Mouse (Mus musculus) limb, embryonic 10.5 days (tissue): ENCODE data around the gene Sf3b5. TPM values are rescaled to one million over a fixed set of nuclear protein-coding genes. Genes with fewer than 3 reads are reported as not detected.
"Not testable (repeated sequence)": the region's sequence is repeated elsewhere in the genome, so short reads cannot be mapped to it uniquely, and the experiment has no call there.

Source experiments
- DNase-seq: peaks from one replicate; pipeline ENCODE4 v3.0.0-alpha.2; 2017; ENCODE audit warnings: low spot score
- H3K27ac ChIP-seq: fragments of 300-500 bp; sonication (generic); 2 replicates; pipeline ENCODE4 v1.5.1; 2016; ENCODE audit warnings: mild to moderate bottlenecking
- H3K27me3 ChIP-seq: fragments of 300-500 bp; sonication (generic); 2 replicates; pipeline ENCODE4 v1.6.1; 2016; ENCODE audit warnings: low read depth, mild to moderate bottlenecking; ENCODE audit not compliant: poor library complexity, severe bottlenecking
- H3K36me3 ChIP-seq: fragments of 300-500 bp; sonication (generic); 2 replicates; pipeline ENCODE4 v1.6.1; 2016; ENCODE audit warnings: mild to moderate bottlenecking, moderate library complexity
- H3K4me1 ChIP-seq: fragments of 300-500 bp; sonication (generic); 2 replicates; pipeline ENCODE4 v1.6.1; 2016
- H3K4me3 ChIP-seq: fragments of 300-500 bp; sonication (generic); 2 replicates; pipeline ENCODE4 v1.5.1; 2016; ENCODE audit warnings: mild to moderate bottlenecking, moderate library complexity
- H3K9me3 ChIP-seq: fragments of 300-500 bp; sonication (generic); replicated peaks from 2 replicates; pipeline ENCODE4 v1.6.1; 2016; ENCODE audit warnings: mild to moderate bottlenecking
- WGBS: fragments of 180-500 bp; shearing (Covaris S2); methylation state at CpG from one replicate; pipeline ENCODE4 v1.1.7; 2016; 5-methylcytosine and 5-hydroxymethylcytosine counted together
- polyA plus RNA-seq: library from polyadenylated mRNA; unstranded; fragments of >200 nt; fragmentation: Nextera tagmentation; extraction: Ambion mirVana; gene quantifications from 2 replicates; pipeline ENCODE4 v1.2.1, GENCODE M21; 2016

The Sf3b5 gene
- polyA plus RNA-seq, 1 experiment from 2014 or later, result 43.7 TPM

DNA sequence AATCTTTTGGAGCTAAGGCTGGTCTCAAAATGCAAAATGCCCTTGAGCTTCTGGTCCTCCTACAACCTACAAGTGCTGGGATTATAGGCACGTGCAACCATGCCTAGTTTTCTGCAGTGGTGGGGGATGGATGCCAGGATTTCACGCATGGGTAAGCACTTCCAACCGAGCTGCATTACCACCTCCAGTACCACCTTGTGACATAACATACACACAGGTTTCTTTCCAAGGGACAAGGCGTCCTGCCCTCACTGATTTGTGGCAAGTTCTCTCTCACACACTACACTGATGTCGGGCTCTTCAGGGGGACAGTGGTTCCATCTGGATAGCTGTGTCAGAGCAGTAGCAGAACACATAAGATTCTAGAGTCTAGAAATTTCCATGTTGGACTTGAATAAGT is 13.9 kb downstream of the Sf3b5 start:
- WGBS, result 79% methylated on average over 5 of the region's 5 CpGs
- Histone ChIP-seq H3K27ac (no peak overlapping the region), H3K27me3 (no peaks in the 10 kb centered on the region), H3K36me3 (no peaks in the 10 kb centered on the region), H3K9me3 (no peaks in the 10 kb centered on the region), H3K4me1 (0 out of 2 replicates have a peak, but pooled peaks cover 3% of the 10 kb centered on the region), H3K4me3 (no peak overlapping the region)
- DNase-seq, result no peak

DNA sequence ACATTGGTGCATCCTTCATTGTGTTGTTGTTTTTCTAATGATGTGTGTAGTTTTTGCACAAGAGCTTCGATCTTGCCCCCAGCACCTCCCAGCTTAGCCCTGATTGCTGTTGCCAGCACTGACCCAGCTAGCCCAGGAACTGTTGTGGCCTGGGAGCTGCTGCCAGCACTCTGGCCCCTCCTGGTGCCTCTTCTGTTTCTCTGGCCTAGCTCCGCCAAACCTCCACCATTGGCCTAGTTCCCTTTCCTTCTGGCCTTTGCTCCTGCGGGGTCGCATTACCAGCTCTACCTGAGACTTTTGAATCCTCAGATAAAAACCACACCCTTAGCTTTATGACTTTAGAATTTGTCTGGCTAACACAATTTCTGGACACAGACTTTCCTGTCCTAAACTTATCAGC is 17.0 kb downstream of the Sf3b5 start:
- no peak for DNase-seq
- Histone ChIP-seq H3K9me3 (no peaks in the 10 kb centered on the region), H3K4me3 (no peak overlapping the region), H3K27ac (no peak overlapping the region), H3K36me3 (no peaks in the 10 kb centered on the region), H3K4me1 (0 out of 2 replicates have a peak, but pooled peaks cover 3% of the 10 kb centered on the region), H3K27me3 (no peaks in the 10 kb centered on the region)
- WGBS, result 89% methylated on average over 4 of the region's 4 CpGs

DNA sequence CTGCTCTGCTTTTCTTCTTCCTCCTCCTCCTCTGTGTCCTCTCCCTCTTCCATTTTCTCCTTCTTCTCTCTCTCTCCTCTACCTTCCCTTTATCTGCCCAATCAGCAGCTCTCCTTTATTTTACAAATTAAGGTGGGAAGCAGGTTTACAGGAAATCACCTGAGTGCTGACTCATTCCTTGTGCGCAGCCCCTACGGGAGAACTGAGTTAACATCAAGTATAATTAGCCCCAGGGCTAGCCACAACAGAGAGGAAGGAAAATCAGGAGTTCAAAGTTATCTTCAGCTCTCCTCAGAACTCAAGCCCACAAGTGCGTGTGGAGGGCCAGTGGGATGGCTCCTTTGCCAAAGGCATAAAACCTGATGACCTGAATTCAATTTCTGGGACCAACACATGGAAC is 18.8 kb downstream of the Sf3b5 start:
- not testable (repeated sequence) for H3K27ac ChIP-seq, H3K27me3 ChIP-seq, H3K36me3 ChIP-seq, DNase-seq, H3K9me3 ChIP-seq, H3K4me3 ChIP-seq, H3K4me1 ChIP-seq
- WGBS, result 63% methylated on average over 3 of the region's 3 CpGs

DNA sequence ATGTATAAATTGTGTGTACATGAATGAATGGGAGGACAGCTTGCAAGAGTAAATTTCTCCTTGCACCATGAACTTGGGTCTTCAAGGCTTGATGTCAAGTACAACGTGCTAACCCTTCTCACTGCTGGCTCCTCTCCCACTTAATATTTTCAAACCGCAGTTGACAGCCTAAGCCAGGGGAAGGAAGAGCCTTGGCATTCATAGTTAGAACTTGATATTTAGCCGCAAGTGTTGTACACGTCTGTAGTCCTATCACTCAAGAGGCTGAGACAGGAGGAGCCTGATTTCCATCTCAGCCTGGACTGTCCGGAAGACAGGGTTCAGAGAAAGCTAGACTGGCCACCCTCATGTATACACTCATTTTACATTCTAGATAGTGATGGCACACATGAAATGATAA is 22.6 kb downstream of the Sf3b5 start:
- Histone ChIP-seq H3K36me3 (no peaks in the 10 kb centered on the region), H3K27me3 (no peaks in the 10 kb centered on the region), H3K4me3 (no peak overlapping the region), H3K27ac (no peak overlapping the region), H3K4me1 (no peaks in the 10 kb centered on the region), H3K9me3 (no peaks in the 10 kb centered on the region)
- DNase-seq, result no peak
- 91% methylated on average over 5 of the region's 5 CpGs for WGBS

DNA sequence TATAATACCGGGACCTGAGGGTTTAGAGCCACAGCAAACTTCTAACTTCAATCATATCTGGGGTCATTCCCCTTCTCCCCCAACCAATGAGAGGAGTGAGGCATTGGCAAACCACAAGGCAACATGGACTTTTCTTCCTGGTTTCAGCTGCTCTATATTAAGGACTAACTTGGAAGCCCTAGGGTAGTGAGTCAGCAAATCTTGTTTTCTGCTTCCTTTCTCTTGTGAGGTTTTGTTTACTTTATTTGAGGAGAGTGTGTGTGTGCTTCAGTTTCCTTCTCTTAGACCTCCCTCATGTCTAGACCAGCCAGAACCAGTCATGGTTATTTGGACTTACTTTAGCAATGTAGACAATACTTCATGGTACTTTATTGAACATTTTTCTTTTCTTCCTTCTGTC is 23.1 kb downstream of the Sf3b5 start:
- Histone ChIP-seq H3K27ac (no peak overlapping the region), H3K9me3 (no peaks in the 10 kb centered on the region), H3K4me1 (no peaks in the 10 kb centered on the region), H3K4me3 (no peak overlapping the region), H3K36me3 (no peaks in the 10 kb centered on the region), H3K27me3 (no peaks in the 10 kb centered on the region)
- WGBS, result 90% methylated on average over 1 of the region's 1 CpGs
- no peak for DNase-seq

DNA sequence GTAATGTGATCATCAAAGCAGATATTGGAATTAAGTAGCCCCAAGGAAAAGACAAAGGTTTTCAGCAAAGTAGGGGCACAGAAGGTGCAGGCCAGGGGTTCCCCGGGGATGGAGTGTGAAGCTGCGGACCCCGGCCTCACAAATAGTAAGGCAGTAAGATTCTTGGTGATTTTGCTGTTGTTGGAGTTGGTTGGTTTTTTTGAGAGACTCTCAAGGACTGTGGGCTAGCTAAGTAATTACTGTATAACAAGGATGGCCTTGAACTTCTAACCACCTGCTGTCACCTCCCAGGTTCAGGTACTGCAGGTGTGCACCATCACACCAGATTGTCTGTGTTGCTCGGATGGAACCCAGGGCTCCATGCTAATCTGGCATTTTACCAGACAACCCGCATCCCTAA is 24.3 kb downstream of the Sf3b5 start:
- Histone ChIP-seq H3K36me3 (no peaks in the 10 kb centered on the region), H3K27me3 (no peaks in the 10 kb centered on the region), H3K4me3 (no peak overlapping the region), H3K27ac (no peak overlapping the region), H3K9me3 (no peaks in the 10 kb centered on the region), H3K4me1 (no peaks in the 10 kb centered on the region)
- DNase-seq, result no peak
- WGBS, result 91% methylated on average over 5 of the region's 5 CpGs

DNA sequence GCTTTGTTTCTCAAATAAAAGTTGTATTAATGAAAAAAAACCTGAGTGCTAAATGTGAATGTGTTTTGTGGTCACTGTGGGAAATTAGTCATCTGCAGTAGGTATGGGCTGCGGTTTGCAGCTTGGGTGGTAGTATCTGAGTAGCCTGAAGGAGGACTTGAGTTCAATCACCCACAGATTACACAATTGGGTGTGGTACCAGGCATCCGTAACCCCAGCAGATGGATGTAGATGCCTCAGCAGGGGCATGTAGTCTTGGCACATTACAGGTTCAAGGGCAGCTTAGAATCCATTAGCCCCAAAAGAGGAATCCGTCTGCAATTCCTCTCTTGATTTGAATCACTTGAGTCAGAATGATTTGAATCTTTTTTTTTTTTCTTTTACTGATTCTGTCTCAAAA is 30.1 kb downstream of the Sf3b5 start:
- H3K4me1 ChIP-seq, result no peaks in the 10 kb centered on the region
- no peak overlapping the region for H3K27ac ChIP-seq
- H3K4me3 ChIP-seq, result no peak overlapping the region
- DNase-seq, result no peak
- no peaks in the 10 kb centered on the region for H3K27me3 ChIP-seq
- 94% methylated on average over 3 of the region's 3 CpGs for WGBS
- H3K36me3 ChIP-seq, result no peaks in the 10 kb centered on the region
- H3K9me3 ChIP-seq, result no peaks in the 10 kb centered on the region

DNA sequence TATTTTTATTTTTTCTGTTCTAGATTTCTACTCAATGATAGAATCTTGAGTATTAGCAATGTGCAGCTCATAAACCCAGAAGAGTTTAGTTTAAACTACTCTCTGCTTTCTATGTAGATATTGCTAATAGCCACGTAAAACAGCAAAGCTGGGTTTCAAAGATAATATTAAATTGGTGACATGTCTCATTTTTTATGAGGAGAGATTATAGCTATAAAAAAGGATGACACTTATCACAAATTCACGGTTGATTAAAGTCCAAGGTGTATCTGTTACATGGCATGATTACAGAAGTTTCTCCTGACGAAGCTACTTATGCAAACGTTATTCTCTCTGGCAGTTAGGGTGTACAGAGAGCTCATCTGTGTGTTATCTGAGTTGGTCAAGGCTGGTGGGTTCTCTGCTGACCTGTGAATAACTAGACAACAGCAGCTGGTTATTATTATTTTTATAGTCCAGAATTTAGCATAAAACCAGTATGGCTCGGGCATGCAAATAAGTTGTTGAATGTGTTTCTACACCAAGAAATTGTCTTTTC is 34.6 kb downstream of the Sf3b5 start:
- H3K27me3 ChIP-seq, result no peaks in the 10 kb centered on the region
- 87% methylated on average over 5 of the region's 5 CpGs for WGBS
- H3K27ac ChIP-seq, result no peak overlapping the region
- no peaks in the 10 kb centered on the region for H3K4me1 ChIP-seq
- DNase-seq, result no peak
- H3K4me3 ChIP-seq, result no peak overlapping the region
- H3K9me3 ChIP-seq, result no peaks in the 10 kb centered on the region
- no peaks in the 10 kb centered on the region for H3K36me3 ChIP-seq

DNA sequence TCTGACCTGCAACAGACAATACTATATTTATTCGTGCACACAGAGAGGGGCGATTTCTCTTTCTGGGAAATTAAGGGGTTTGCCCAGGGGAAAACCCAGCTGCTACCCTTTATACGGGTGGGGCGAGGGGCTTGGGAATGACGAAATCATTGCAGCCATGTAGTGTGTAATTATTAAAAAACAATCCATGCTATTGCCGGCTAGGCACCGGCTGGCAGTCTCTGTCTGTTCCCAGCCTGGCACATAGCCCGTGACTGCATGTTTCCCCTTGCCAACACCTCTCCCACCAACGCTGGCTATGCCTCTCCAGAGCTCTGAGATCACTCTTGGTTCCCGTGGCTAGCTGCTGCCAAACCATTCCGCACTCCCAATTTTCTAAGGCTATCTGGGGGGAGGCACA is 39.5 kb downstream of the Sf3b5 start:
- no peak for DNase-seq
- no peaks in the 10 kb centered on the region for H3K36me3 ChIP-seq
- H3K4me3 ChIP-seq, result no peak overlapping the region
- no peaks in the 10 kb centered on the region for H3K27me3 ChIP-seq
- 93% methylated on average over 11 of the region's 11 CpGs for WGBS
- H3K4me1 ChIP-seq, result no peaks in the 10 kb centered on the region
- no peak overlapping the region for H3K27ac ChIP-seq
- no peaks in the 10 kb centered on the region for H3K9me3 ChIP-seq

DNA sequence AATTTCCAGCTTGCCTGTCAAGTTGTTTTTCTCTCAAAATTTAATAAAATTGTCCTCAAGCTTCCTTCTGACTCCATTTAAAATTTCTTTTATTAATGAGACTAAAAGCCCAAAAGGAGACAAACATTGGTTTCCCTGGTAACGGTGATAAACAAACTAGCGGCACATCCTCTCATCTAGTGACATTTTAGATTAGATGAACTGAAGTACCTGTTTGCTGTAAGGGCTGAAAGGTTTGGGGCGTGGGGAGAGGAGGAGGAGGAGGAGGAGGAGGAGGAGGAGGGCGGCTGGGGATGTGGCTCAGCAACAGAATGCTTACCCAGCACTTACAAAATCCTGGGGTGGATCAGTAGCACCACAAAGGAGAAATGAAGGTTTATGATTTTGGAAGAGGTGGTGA is 42.7 kb downstream of the Sf3b5 start:
- no peaks in the 10 kb centered on the region for H3K9me3 ChIP-seq
- H3K36me3 ChIP-seq, result no peaks in the 10 kb centered on the region
- no peak overlapping the region for H3K27ac ChIP-seq
- no peak overlapping the region for H3K4me3 ChIP-seq
- WGBS, result 58% methylated on average over 4 of the region's 4 CpGs
- DNase-seq, result no peak
- no peaks in the 10 kb centered on the region for H3K27me3 ChIP-seq
- H3K4me1 ChIP-seq, result no peaks in the 10 kb centered on the region

DNA sequence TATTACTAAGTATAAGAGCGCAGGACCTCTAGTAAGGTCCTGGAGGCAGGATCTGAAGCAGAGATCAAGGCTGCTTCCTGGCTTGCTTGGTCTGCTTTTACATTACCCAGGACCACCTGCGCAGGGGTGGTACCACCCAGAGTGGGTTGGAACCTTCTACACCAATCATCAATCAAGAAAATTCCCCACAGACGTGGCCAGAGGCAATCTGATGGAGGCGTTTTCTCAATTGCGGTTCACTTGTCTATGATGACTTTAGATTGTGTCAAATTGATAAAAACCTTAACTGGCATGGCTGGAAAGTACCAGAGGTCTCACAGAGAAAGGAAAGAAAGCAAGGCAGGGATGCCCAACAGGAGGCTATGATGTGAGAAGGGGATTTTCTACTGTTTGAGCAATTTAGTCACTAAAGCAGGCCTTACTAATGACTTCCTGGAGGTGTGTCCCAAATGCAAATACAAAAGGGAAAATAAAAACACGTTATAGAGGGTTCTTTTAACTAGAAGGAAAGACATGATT is 51.8 kb downstream of the Sf3b5 start:
- DNase-seq, result no peak
- no peak overlapping the region for H3K4me3 ChIP-seq
- no peaks in the 10 kb centered on the region for H3K36me3 ChIP-seq
- no peaks in the 10 kb centered on the region for H3K9me3 ChIP-seq
- H3K27ac ChIP-seq, result no peak overlapping the region
- peaks cover 10% of the 10 kb centered on the region for H3K4me1 ChIP-seq
- WGBS, result 80% methylated on average over 6 of the region's 6 CpGs
- peaks cover 33% of the 10 kb centered on the region for H3K27me3 ChIP-seq

Other genes with a start within 250 kb of the Sf3b5 start
- 40.2 and 49.0 TPM in 2 replicates for gene Utrn, start 136.0 kb upstream of the Sf3b5 start, polyA plus RNA-seq
- gene Stx11, start 41.0 kb upstream of the Sf3b5 start, polyA plus RNA-seq, result 0.92 and 1.2 TPM in 2 replicates
- gene Plagl1, start 55.2 kb downstream of the Sf3b5 start, polyA plus RNA-seq, result 37.3 and 42.6 TPM in 2 replicates
- gene Zc2hc1b, start 172.7 kb downstream of the Sf3b5 start, polyA plus RNA-seq, result not detected in 2 replicates
- 65.3 and 68.0 TPM in 2 replicates for gene Ltv1, start 187.8 kb downstream of the Sf3b5 start, polyA plus RNA-seq